Mouse (Mus musculus): ENCODE measurements around the gene Slc1a5. TPM values are rescaled to one million over a fixed set of nuclear protein-coding genes. Genes with fewer than 3 reads are reported as not detected.

Gene Slc1a5
- total RNA-seq, 2 experiments from 2014 or later: 36.1 to 107 TPM

- peak; percentile 6; the same call in 1 of the 2 replicates for ATAC-seq (replicated peaks; ENCODE audit: low FRiP score, low TSS enrichment, poor library complexity, severe bottlenecking)
These were observed 345 bp downstream of the Slc1a5 start for GRCm38 (mm10) chr7:16781555-16781815.

- ATAC-seq (replicated peaks; ENCODE audit: low FRiP score, low TSS enrichment, poor library complexity, severe bottlenecking): no peak
These were observed 845 bp downstream of the Slc1a5 start for GRCm38 (mm10) chr7:16781816-16782554.

DNA sequence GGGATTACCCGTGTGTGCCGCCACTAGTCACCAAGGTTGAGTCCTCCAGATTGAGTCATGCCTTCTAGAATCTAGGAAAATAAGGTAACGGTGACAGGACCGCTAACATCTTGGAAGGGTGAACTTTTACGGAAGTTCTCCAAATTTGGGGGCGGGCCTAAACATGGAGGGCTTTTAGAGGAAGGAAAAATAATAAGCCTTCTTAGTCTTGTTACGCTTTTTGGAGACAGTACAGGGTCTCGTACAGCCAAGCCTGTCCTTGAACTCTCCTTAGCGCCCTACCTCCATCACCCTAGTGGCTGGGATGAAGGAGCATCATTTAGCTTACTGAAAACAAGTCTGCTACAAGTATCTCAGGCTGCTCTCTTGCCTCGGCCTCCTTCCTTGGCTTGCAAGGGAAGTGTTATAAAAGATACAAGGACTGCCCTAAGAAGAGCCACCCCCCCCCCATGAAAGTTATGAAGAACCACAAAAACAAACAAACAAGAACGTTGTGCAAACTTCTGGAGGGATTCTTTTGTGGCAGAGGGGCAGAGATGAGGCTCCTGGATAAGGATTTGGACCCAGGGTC is 1.5 kb downstream of the Slc1a5 start:
- ATAC-seq (replicated peaks; ENCODE audit: low FRiP score, low TSS enrichment, poor library complexity, severe bottlenecking): no peak

DNA sequence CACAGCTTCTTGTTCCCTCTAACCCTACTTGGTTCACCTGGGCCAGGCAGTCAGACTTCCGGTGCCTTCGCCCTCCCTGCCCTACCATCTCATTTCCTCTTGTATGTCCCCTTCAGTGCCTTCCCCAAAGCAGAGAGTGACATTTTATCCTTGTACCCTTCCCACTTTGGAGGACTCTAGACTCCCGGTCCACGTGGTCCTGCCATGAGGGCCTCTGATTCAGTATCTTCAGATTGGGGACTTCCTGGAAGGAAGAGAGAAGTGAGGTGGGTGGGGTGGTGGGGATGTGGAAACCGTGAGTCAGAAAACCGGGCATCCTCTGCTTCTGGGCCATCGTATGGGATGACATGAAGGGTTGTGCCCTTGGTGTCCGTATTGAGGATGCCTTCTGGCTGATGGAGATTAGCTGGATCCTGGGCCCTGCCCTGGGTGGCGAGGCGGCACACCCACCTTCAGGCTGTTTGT is 2.1 kb downstream of the Slc1a5 start:
- ATAC-seq (replicated peaks; ENCODE audit: low FRiP score, low TSS enrichment, poor library complexity, severe bottlenecking): peak; percentile 68

- ATAC-seq (replicated peaks; ENCODE audit: low FRiP score, low TSS enrichment, poor library complexity, severe bottlenecking): no peak
These were observed 2.7 kb downstream of the Slc1a5 start for GRCm38 (mm10) chr7:16783758-16784415.

DNA sequence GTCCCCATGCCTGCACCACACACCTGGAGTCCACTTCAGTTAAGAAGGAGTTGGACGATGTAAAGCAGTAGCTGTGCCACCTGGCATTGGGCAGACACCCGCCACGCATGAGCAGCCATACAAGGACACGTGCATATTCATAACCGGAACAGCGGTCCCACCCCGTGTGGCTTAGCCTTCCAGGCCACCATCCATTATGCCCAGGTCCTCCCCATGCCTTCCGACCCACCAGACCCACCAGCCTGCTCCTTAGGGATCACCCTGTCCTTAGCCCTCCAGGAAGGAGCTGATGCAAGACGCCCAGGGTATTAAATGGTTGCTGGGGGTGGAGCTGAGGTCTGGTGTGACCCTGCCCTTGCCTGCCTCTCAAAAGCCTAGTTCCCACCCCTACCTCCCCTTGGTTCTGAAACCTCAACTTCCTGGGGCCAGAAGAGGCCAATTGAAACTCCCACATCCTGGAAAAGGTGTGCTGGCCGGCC is 3.4 kb downstream of the Slc1a5 start:
- no peak for ATAC-seq (replicated peaks; ENCODE audit: low FRiP score, low TSS enrichment, poor library complexity, severe bottlenecking)

- no peak for ATAC-seq (replicated peaks; ENCODE audit: low FRiP score, low TSS enrichment, poor library complexity, severe bottlenecking)
These were observed 4.5 kb downstream of the Slc1a5 start for GRCm38 (mm10) chr7:16785541-16786083.

DNA sequence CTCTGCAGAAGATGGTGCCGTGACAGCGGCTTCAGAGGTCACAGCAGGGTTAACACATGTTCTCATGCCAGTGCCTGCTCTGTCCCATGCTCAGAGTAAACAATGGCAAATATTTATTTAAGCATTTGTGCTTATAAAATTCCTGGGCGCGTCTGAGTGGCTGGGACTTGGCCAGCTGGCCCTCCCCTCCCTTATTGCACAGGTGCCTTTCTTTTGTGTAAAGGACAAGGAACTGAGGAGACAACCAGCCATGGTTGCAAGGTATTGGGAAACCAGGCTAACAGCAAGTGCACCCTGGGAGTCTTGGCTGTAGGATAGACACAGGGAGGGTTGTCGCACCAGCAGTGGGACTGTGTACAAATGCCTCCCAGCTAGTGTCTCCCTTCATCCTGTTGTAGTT is 11.2 kb downstream of the Slc1a5 start:
- ATAC-seq (replicated peaks; ENCODE audit: low FRiP score, low TSS enrichment, poor library complexity, severe bottlenecking): no peak

DNA sequence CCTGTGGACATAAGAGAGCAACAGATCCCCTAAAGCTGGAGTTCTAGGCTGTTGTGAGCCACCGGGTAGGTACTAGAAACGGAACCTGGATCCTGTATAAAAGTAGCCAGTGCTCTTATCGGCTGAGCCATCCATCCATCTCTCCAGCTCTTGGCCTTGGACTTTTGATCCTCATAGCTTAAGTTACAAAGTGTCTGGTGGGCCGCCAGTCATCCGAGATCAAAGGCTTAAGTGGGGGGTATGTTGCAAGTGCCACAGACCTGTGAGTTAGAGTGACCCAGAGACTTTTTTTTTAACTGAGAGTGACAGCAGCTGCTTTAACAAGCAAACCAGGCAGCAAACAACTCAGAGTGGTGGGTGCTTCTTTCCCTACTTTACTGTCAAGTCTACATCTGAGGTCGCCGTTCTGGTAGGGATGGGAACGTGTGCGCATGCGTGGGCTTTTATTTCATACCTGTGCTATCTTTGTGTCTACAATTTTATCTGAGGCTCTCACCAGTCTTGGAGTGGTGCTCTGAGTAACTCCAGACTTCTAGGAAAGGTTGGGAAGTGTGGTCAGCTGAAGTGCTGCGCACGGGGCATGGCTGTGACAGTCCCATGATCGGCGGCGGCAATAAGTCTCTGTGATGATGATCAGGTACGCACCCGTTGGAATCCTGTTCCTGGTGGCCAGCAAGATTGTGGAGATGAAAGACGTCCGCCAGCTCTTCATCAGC is 12.0 kb downstream of the Slc1a5 start:
- no peak for ATAC-seq (replicated peaks; ENCODE audit: low FRiP score, low TSS enrichment, poor library complexity, severe bottlenecking)

DNA sequence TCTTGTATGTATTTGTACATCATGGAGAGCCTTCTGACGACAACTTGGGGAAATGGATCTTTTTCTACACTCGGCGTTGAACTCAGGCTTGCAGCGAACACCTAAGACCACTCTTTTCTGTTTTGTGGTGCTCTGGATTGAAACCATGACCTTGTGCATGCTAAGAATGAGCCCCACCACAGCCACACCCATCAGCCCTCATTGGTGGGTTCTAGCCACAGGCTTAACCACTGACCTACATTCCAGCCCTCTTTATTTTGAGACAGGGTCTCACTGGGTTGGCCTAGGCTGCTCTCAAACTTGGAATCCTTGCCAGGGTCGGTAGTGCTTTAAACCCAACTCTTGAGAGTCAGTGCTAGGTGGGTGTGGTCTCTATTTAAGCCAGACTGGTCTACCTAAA is 13.7 kb downstream of the Slc1a5 start:
- ATAC-seq (replicated peaks; ENCODE audit: low FRiP score, low TSS enrichment, poor library complexity, severe bottlenecking): no peak

DNA sequence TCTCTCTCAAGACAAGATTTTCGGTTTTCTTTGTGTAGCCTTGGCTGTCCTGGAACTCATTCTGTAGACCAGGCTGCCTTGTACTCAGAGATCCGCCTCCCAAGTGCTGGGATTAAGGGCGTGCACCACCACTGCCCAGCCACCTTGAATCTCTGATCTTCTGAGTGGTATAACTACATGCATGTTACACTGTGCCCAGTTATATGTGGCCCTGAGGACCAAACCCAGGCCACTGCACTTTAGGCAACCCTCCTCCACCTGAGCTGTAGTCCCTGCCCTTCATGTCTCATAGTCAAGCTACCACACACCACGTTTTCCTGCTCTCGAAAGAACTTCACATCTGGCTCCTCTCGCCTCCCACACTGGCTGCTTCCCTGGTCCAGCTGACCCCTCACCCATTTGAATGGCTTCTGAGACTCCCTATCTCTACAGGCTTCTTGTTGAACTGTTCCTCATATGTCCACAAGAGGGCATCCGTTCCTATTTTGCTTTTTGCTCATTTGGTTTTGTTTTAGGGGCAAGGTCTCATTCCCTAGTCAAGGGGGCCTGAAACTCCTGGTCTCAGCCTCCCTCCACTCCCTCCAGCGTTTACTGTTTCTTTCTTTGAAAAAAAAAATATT is 23.4 kb downstream of the Slc1a5 start:
- ATAC-seq (replicated peaks; ENCODE audit: low FRiP score, low TSS enrichment, poor library complexity, severe bottlenecking): peak; percentile 81

DNA sequence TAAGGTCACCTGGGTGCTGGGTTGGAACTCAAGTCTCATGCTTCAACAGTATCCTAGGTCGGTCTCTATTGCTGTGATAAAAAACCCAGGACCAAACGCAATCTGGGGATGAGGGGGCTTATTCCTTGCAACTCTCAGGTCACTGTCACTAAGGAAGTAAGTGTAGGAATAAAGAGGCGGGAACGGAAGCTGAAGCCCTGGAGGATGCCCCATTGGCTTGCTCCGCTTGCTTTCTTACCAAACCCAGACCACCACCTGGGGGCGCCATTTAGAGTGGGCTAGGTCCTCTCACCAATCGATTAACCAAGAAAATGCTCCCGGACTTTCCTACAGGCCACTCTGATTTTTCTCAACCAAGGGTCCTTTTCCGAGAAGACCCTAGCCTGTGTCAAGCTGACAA is 26.8 kb downstream of the Slc1a5 start:
- no peak for ATAC-seq (replicated peaks; ENCODE audit: low FRiP score, low TSS enrichment, poor library complexity, severe bottlenecking)

GRCm38 (mm10) chr7:16808647-16809046 is 27.5 kb downstream of the Slc1a5 start:
- no peak for ATAC-seq (replicated peaks; ENCODE audit: low FRiP score, low TSS enrichment, poor library complexity, severe bottlenecking)

GRCm38 (mm10) chr7:16809739-16810138 is 28.6 kb downstream of the Slc1a5 start:
- ATAC-seq (replicated peaks; ENCODE audit: low FRiP score, low TSS enrichment, poor library complexity, severe bottlenecking): peak; percentile 77

- no peak for ATAC-seq (replicated peaks; ENCODE audit: low FRiP score, low TSS enrichment, poor library complexity, severe bottlenecking)
These were observed 29.3 kb downstream of the Slc1a5 start for GRCm38 (mm10) chr7:16810399-16810919.

GRCm38 (mm10) chr7:16810920-16811648 is 29.9 kb downstream of the Slc1a5 start:
- ATAC-seq (replicated peaks; ENCODE audit: low FRiP score, low TSS enrichment, poor library complexity, severe bottlenecking): no peak

DNA sequence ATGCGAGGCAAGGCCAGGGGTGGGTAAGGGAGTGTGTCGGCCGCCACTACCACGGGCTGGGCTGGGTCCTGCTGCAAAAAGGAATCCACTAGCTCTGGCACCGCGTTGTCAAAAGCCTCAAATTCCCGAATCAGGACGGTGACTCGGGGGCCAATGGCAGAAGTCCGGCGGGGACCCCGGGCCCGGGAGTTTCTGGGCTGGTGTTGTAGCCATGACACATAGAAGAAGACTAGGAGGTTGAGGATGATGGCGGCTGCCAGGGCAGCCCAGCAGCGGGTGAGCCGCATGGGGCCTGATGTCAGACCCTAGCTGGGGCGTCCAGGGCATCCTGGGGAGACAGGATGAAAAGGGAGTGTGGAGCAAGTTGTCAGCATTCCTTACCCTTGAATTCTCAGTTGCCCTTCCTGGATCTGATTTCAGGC is 30.5 kb downstream of the Slc1a5 start:
- no peak for ATAC-seq (replicated peaks; ENCODE audit: low FRiP score, low TSS enrichment, poor library complexity, severe bottlenecking)

DNA sequence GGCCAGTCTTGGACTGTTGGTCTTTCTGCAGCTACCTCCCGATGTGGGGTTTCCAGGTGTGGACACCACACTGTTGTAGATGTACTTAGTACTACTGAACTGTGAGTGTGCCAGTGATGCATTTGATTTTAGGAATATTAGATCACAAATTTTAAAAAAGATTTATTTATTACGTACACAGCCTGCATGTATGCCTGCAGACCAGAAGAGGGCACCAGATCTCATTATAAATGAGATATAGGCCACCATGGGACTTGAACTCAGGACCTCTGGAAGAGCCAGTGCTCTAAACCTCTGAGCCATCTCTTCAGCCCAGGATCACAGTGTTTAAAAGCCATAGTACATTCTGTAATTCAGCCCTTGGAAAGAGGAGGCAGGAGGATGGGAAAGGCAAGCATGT is 31.4 kb downstream of the Slc1a5 start:
- ATAC-seq (replicated peaks; ENCODE audit: low FRiP score, low TSS enrichment, poor library complexity, severe bottlenecking): no peak
